Mouse (Mus musculus) intestine, embryonic 15.5 days (tissue): ENCODE measurements around the gene Topaz1. TPM values are rescaled to one million over a fixed set of nuclear protein-coding genes. Genes with fewer than 3 reads are reported as not detected.
"Not testable (repeated sequence)": the region's sequence is repeated elsewhere in the genome, so short reads cannot be mapped to it uniquely, and the experiment has no call there.

ENCODE experiments used
- ATAC-seq: fragments of 200-750 bp; cut with Nextera tagmentation; 2 replicates; pipeline ENCODE4 v1.8.0; 2017; ENCODE audit warnings: moderate TSS enrichment, moderate library complexity
- H3K27ac ChIP-seq: fragments of 300-500 bp; sonication (generic); 2 replicates; pipeline ENCODE4 v1.5.1; 2015; ENCODE audit warnings: mild to moderate bottlenecking, inconsistent platforms
- H3K27me3 ChIP-seq: fragments of 300-500 bp; sonication (generic); replicated peaks from 2 replicates; pipeline ENCODE4 v1.6.1; 2015; ENCODE audit warnings: inconsistent platforms
- H3K36me3 ChIP-seq: fragments of 300-500 bp; sonication (generic); 2 replicates; pipeline ENCODE4 v1.6.1; 2015; ENCODE audit warnings: inconsistent platforms
- H3K4me1 ChIP-seq: fragments of 300-500 bp; sonication (generic); replicated peaks from 2 replicates; pipeline ENCODE4 v1.6.1; 2015; ENCODE audit warnings: inconsistent platforms
- H3K4me2 ChIP-seq: fragments of 300-500 bp; sonication (generic); replicated peaks from 2 replicates; pipeline ENCODE4 v1.6.1; 2015; ENCODE audit warnings: mild to moderate bottlenecking, inconsistent platforms
- H3K4me3 ChIP-seq: fragments of 300-500 bp; sonication (generic); replicated peaks from 2 replicates; pipeline ENCODE4 v1.5.1; 2015; ENCODE audit warnings: inconsistent platforms
- H3K9ac ChIP-seq: fragments of 300-500 bp; sonication (generic); 2 replicates; pipeline ENCODE4 v1.6.1; 2015; ENCODE audit warnings: inconsistent platforms
- H3K9me3 ChIP-seq: fragments of 300-500 bp; sonication (generic); 2 replicates; pipeline ENCODE4 v1.6.1; 2016; ENCODE audit warnings: inconsistent platforms
- WGBS: fragments of 180-500 bp; shearing (Covaris S2); methylation state at CpG from one replicate; pipeline ENCODE4 v1.1.7; 2015; 5-methylcytosine and 5-hydroxymethylcytosine counted together
- polyA plus RNA-seq: library from polyadenylated mRNA; unstranded; fragments of >200 nt; fragmentation: Nextera tagmentation; extraction: Ambion mirVana; gene quantifications from 2 replicates; pipeline ENCODE4 v1.2.1, GENCODE M21; 2015

Topaz1 gene
- polyA plus RNA-seq, 1 experiment from 2014 or later: not detected

DNA sequence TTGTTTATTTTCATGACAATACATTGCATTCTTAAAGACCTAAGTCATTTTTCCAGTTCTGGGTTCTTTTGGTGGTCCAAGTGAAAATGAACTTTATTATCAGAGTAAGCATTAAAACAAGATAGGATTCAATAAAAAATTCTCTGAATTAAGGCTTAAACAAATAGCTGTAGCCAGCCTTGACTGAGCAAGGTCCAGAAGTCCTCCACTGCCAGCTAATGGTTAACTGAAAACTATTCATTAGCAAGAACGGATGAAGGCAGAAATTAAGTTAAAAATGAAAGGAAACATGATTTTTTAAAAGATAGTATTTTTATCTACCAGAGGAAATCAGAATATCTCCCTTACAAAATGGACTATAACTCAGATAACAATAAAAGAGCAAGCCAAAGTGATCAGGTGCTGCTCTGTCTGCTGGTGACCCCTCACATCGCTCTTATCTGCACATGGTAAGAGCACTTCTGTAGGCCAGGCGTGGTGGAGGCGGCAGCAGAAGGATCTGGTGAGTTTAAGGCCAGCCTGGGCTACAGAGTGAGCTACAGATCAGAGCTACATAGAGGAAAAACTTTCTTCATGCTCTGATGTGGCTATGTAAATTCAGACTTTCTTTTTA lies 68.2 kb downstream of the Topaz1 start:
- ATAC-seq: peak; percentile 93
- H3K36me3 ChIP-seq: no peaks in the 10 kb centered on the region
- H3K27me3 ChIP-seq: no peaks in the 10 kb centered on the region
- H3K27ac ChIP-seq: no peak overlapping the region
- no peak overlapping the region for H3K4me3 ChIP-seq
- H3K9ac ChIP-seq: no peak overlapping the region
- H3K4me2 ChIP-seq: no peak overlapping the region
- H3K4me1 ChIP-seq: no peaks in the 10 kb centered on the region
- WGBS: 68% methylated on average over 4 of the region's 4 CpGs
- H3K9me3 ChIP-seq: no peaks in the 10 kb centered on the region

DNA sequence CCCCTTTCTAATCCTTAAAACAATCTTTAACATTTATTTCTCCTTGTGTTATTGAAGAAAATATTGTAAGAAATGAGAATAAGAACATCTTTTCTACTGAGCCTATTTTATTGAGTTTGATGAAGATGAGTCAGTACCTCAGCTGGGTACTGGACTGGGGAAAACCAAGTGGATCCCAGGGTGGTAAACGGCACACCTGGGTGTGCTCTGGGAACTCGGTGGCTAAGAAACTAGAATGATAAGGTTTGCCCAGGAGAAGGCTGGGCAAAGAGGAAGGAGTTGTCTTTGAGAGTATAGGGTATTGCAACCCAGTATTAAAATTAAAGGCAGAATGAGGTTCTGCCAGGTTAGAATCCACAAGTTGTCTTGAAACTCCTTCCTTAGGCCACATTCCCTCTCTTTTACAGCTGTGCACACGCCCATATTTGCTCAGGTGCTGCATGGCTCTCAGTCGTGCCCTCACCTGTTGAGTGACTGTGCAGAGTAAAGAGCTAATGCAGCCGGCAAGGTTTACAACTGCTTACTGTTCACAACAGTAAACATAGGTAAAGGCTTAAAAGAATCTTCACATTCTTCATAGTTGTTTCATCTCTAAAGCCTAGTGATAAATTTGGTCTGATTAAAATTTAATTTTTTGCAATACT lies 76.3 kb downstream of the Topaz1 start:
- ATAC-seq: peak; percentile 86
- H3K4me3 ChIP-seq: no peak overlapping the region
- H3K9me3 ChIP-seq: no peaks in the 10 kb centered on the region
- no peaks in the 10 kb centered on the region for H3K4me1 ChIP-seq
- no peak overlapping the region for H3K27ac ChIP-seq
- H3K36me3 ChIP-seq: 0 out of 2 replicates have a peak, but pooled peaks cover 6% of the 10 kb centered on the region
- H3K9ac ChIP-seq: no peak overlapping the region
- H3K27me3 ChIP-seq: no peaks in the 10 kb centered on the region
- WGBS: 63% methylated on average over 5 of the region's 5 CpGs
- no peak overlapping the region for H3K4me2 ChIP-seq

DNA sequence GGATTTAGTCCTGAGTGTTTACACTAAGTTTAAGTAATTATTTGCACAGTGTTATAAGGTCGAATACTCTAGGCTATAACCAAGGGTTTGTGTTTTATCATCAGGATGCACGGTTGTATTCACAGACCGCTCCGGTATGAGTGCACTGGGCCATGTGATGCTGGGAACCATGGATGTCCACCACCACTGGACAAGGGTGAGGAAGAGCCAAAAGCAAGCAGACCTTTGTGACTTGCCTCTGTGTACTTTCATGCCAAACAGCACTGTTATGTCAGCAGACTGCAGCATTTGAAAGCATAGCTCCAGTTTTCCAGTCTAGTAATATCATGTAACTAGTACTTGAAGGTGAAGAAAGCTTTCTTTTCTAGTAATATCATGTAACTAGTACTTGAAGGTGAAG lies 79.6 kb downstream of the Topaz1 start:
- 74% methylated on average over 4 of the region's 4 CpGs for WGBS
- Histone ChIP-seq H3K27ac (no peak overlapping the region), H3K4me3 (no peak overlapping the region), H3K4me2 (no peak overlapping the region), H3K9ac (no peak overlapping the region), H3K27me3 (no peaks in the 10 kb centered on the region), H3K9me3 (no peaks in the 10 kb centered on the region), H3K36me3 (0 out of 2 replicates have a peak, but pooled peaks cover 6% of the 10 kb centered on the region), H3K4me1 (no peaks in the 10 kb centered on the region)
- no peak for ATAC-seq

DNA sequence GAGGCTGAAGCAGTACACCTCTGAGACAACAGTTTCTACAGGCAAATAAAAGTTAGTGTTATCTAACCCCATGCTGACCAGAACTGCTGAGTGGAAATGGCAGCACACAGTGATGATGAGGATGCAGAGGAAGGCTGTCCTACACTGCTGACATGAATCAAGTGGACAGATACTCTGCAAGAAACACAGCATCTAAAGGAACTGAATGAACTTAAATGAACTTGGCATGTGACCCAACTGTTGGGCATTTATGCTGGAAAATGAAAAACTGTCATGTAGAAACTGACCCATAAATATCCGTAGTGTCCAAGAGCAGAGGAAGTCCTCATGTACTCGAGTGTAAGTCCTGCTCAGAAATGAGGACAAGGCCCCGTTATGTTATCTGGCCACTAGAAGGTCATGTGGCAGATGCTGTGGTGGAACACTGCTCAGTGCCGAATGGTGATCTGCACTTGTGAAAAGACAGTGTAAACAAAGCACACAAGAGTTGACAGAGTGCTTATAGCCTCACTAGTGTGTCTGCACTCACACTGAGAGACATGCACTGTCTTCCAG lies 82.8 kb downstream of the Topaz1 start:
- no peak overlapping the region for H3K4me3 ChIP-seq
- H3K9me3 ChIP-seq: no peaks in the 10 kb centered on the region
- WGBS: 60% methylated on average over 4 of the region's 4 CpGs
- H3K27ac ChIP-seq: no peak overlapping the region
- no peaks in the 10 kb centered on the region for H3K36me3 ChIP-seq
- no peaks in the 10 kb centered on the region for H3K4me1 ChIP-seq
- H3K27me3 ChIP-seq: no peaks in the 10 kb centered on the region
- ATAC-seq: no peak
- H3K4me2 ChIP-seq: no peak overlapping the region
- H3K9ac ChIP-seq: no peak overlapping the region

DNA sequence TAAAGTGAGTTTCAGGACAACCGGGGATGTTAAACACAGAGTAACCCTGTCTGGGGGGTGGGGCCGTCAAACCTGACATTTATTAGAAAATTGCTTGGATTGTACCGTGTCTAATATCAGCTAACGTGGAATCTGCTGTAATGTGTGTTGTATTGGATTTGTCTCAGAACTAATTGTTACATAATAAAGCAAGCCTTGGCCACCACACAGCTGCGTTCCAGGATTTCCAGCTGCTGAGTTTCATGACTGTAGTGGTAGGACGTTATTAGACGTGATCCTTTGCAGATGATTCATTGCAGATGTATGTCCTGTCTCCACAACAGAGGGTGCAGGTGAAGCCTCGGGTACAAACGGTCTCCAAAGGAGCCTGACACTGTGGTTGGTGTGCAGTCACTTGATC lies 89.0 kb downstream of the Topaz1 start:
- no peaks in the 10 kb centered on the region for H3K36me3 ChIP-seq
- no peak overlapping the region for H3K9ac ChIP-seq
- no peak overlapping the region for H3K27ac ChIP-seq
- no peak overlapping the region for H3K4me2 ChIP-seq
- ATAC-seq: no peak
- H3K9me3 ChIP-seq: no peaks in the 10 kb centered on the region
- 72% methylated on average over 9 of the region's 9 CpGs for WGBS
- H3K4me3 ChIP-seq: no peak overlapping the region
- H3K27me3 ChIP-seq: no peaks in the 10 kb centered on the region
- H3K4me1 ChIP-seq: peaks cover 11% of the 10 kb centered on the region

DNA sequence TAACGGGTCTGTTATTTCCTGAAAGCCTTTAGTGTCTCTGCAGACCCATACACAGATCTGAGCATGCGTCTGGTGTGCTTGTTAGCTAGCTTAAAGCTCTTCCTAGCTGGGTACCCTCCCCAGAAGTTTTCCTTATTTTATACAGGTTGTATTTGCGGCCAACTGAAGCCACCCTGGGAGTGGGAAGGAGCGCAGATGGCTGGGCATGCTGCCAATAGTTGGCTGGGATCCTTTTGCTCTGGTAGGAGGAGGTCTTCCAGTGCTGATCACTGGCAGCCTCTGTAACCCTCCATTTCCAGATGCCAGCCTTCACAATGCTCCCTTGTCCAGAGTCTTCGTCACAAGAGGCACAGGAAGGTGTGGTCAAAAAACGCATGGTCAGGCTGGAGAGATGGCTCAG lies 89.6 kb downstream of the Topaz1 start:
- H3K9me3 ChIP-seq: no peaks in the 10 kb centered on the region

DNA sequence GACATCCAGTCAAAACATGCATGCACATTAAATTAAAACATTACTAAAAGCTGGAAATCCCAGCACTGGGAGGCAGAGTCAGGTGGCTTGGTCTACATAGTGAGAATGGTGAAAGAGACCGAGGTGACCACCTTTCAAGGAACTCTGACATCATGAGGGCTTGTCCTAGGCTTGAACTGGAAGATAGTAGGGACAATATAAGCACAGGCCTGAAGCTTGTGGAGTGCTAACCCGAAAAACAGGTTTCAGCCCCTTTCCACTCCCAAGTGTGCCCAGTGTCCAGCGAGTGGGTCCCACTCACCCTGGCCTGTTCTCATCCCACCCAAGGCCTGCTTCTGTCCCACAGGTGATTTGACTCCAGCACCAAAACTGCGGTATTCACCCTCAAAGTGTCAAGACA lies 90.1 kb downstream of the Topaz1 start:
- Histone ChIP-seq H3K36me3 (no peaks in the 10 kb centered on the region), H3K9ac (no peak overlapping the region), H3K9me3 (no peaks in the 10 kb centered on the region), H3K4me2 (no peak overlapping the region), H3K27ac (peak overlapping the region; percentile 22; the same call in 1 of the 2 replicates), H3K4me1 (peaks cover 11% of the 10 kb centered on the region), H3K4me3 (no peak overlapping the region), H3K27me3 (no peaks in the 10 kb centered on the region)
- peak; percentile 53; the same call in 1 of the 2 replicates for ATAC-seq
- WGBS: 76% methylated on average over 4 of the region's 4 CpGs

More for the DNA sequence above, 89.6 kb downstream of the Topaz1 start:
- Histone ChIP-seq H3K4me1 (peaks cover 11% of the 10 kb centered on the region), H3K27ac (peak overlapping the region; percentile 22; the same call in 1 of the 2 replicates), H3K27me3 (no peaks in the 10 kb centered on the region), H3K4me2 (no peak overlapping the region), H3K4me3 (no peak overlapping the region), H3K36me3 (no peaks in the 10 kb centered on the region), H3K9ac (no peak overlapping the region)
- 51% methylated on average over 6 of the region's 6 CpGs for WGBS
- ATAC-seq: peak; percentile 86

DNA sequence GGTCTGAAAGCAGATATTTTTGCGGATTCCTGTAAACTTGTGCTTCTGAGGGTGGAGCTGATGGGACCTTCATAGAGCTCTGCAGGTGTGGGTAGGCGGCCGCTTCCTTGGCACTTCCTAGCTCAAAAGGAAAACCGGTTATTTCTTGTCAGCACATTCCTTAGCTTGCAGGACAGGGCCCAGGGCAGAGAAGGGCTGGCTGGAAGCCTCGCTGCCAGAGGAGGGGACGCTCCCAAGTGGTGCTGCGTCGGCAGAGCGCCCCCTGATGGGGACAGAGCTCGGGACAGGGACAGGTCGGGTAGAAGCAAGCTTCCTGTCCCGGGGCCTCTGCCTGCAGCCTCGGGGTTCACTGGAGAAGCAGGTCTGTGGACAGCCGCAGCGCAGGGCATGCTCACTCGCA lies 90.5 kb downstream of the Topaz1 start:
- Histone ChIP-seq H3K27me3 (no peaks in the 10 kb centered on the region), H3K4me1 (peaks cover 11% of the 10 kb centered on the region), H3K27ac (no peak overlapping the region), H3K9me3 (no peaks in the 10 kb centered on the region), H3K36me3 (no peaks in the 10 kb centered on the region), H3K9ac (no peak overlapping the region), H3K4me3 (no peak overlapping the region), H3K4me2 (0 out of 2 replicates have a peak overlapping the region, but pooled peaks have one; percentile 9)
- peak; percentile 77 for ATAC-seq
- WGBS: 26% methylated on average over 16 of the region's 16 CpGs

DNA sequence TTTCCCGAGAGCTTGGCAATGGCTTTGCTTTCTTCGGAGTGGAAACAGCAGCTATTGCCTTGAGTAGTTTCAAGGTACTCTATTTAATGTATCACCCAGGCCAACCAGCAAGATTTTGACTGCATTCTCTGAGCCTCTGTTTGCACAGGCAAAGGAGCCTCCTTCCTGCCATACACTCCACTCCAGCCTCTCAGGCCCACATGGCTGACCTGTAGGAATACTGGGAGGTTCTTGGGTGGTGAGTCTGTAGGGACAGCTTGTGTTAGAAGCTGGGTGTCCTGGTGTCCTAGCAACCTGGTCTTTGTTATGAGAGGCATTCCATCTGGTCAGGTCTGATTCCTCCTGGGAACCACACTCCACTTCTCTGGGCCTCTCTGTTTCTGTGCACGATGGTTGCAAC lies 96.6 kb downstream of the Topaz1 start, which contains the start of gene Gm35549:
Gene Gm35549 (minus strand): TSS at position 276 of the 400 bp plus-strand sequence.
- H3K9ac ChIP-seq: no peak within 1 kb of the TSS
- H3K27me3 ChIP-seq: no peaks in the 10 kb centered on the region
- 78% methylated on average over 3 of the region's 3 CpGs for WGBS
- no peak within 1 kb of the TSS for H3K4me2 ChIP-seq
- no peak for ATAC-seq
- no peaks in the 10 kb centered on the region for H3K4me1 ChIP-seq
- no peaks in the 10 kb centered on the region for H3K9me3 ChIP-seq
- 0 out of 2 replicates have a peak, but pooled peaks cover 3% of the 10 kb centered on the region for H3K36me3 ChIP-seq
- H3K27ac ChIP-seq: no peak within 1 kb of the TSS
- no peak within 1 kb of the TSS for H3K4me3 ChIP-seq

DNA sequence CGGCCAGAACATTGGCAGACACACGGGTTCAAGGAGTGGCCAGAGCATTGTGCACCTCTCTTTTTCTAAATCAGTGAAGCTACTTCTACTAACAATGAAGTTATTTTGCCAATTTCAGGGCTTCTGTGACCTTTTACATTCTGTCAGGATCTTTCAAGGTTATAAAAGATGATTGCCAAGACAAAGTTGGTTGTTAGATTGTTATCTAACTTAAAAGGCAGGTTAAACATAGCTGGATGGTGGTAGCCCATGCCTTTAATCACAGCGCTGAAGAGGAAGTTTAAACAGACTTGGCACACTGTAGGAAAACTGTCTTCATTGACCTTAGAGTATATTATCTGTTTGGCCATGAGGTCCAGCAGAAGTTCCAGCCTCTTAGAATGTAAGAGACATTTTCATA lies 98.5 kb downstream of the Topaz1 start:
- Histone ChIP-seq H3K27me3 (no peaks in the 10 kb centered on the region), H3K9me3 (no peaks in the 10 kb centered on the region), H3K27ac (no peak overlapping the region), H3K36me3 (peaks cover 19% of the 10 kb centered on the region; the same call in 1 of the 2 replicates), H3K4me1 (no peaks in the 10 kb centered on the region), H3K4me3 (no peak overlapping the region), H3K9ac (no peak overlapping the region), H3K4me2 (no peak overlapping the region)
- WGBS: 78% methylated on average over 3 of the region's 3 CpGs
- ATAC-seq: no peak

DNA sequence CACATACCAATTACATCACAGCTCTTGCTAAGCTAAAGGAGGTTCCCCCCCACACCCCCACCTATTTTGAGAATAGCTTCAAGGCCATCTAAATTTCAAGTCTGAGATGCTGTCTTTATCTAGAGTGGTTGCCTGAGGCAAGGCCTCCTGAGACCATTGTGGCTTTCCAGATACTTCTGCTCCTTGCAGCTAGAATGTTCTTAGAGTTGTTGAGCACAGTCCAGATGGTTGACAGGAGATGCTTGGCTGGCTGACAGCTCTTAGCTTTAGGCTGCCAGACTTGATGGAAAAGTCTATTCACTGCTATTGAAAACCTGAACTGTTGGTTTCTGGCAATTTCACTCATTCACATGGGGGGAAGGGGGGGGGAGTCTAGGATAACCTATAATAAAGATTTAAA lies 99.0 kb downstream of the Topaz1 start:
- Histone ChIP-seq H3K9me3 (no peaks in the 10 kb centered on the region), H3K36me3 (peaks cover 22% of the 10 kb centered on the region; the same call in 1 of the 2 replicates), H3K27me3 (no peaks in the 10 kb centered on the region), H3K4me3 (no peak overlapping the region), H3K27ac (no peak overlapping the region), H3K4me1 (no peaks in the 10 kb centered on the region), H3K9ac (no peak overlapping the region), H3K4me2 (no peak overlapping the region)
- no peak for ATAC-seq

DNA sequence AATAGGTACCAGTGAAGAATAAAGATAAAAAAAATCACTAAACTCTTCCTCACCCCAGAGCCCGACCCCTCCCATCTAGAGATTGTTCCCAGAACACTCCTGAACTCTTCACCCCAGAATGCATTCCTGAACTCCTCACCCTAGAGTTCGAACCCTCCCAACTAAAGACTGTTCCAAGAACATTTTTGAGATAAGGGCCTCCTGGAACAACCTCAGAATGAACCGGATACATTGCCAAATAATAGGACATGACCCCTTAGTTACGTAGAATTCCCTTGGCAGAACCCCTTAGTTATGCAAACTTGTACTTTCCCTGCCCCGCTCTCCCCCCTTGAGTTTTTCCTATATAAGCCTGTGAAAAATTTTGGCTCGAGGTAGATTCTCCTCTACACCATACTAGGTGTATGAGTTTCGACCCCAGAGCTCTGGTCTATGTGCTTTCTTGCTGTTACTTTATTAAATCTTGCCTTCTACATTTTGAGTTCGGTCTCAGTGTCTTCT lies 100.7 kb downstream of the Topaz1 start:
- not testable (repeated sequence) for H3K4me1 ChIP-seq, H3K4me3 ChIP-seq, H3K4me2 ChIP-seq, H3K27me3 ChIP-seq, H3K9ac ChIP-seq, ATAC-seq, H3K27ac ChIP-seq, H3K9me3 ChIP-seq
- 82% methylated on average over 7 of the region's 8 CpGs for WGBS
- H3K36me3 ChIP-seq: peaks cover 39% of the 10 kb centered on the region
